Mouse (Mus musculus) small intestine, adult 2 months (tissue): ENCODE measurements around the gene Hdac1. TPM values are rescaled to one million over a fixed set of nuclear protein-coding genes. Genes with fewer than 3 reads are reported as not detected.
A peak's percentile ranks its signal among the peaks of the same experiment; 100 is the strongest.

Experiments
- H3K27ac ChIP-seq: fragments of 200-500 bp; 2 replicates; pipeline ENCODE4 v1.5.1; 2012; ENCODE audit warnings: low read depth, low read length, control low read depth, inconsistent platforms; ENCODE audit not compliant: insufficient read depth
- H3K27me3 ChIP-seq: fragments of 200-500 bp; 2 replicates; pipeline ENCODE4 v1.6.1; 2012; ENCODE audit warnings: mild to moderate bottlenecking, moderate library complexity, low read length, inconsistent platforms; ENCODE audit not compliant: control insufficient read depth, insufficient read depth
- H3K36me3 ChIP-seq: fragments of 200-500 bp; 2 replicates; pipeline ENCODE4 v1.6.1; 2012; ENCODE audit warnings: mild to moderate bottlenecking, low read length, control low read depth, inconsistent platforms; ENCODE audit not compliant: control insufficient read depth, insufficient read depth
- H3K4me1 ChIP-seq: fragments of 200-500 bp; 2 replicates; pipeline ENCODE4 v1.6.1; 2012; ENCODE audit warnings: low read length, inconsistent platforms, mixed read lengths; ENCODE audit not compliant: control insufficient read depth, insufficient read depth, insufficient read length
- H3K4me3 ChIP-seq: fragments of 200-500 bp; 2 replicates; pipeline ENCODE4 v1.5.1; 2012; ENCODE audit warnings: low read depth, mild to moderate bottlenecking, control low read depth, inconsistent platforms, low read length, moderate library complexity
- CTCF ChIP-seq: fragments of 200-500 bp; IDR thresholded peaks from 2 replicates; pipeline ENCODE4 v1.5.1; 2012; ENCODE audit warnings: low read depth, mild to moderate bottlenecking, control low read depth, inconsistent platforms, low read length, moderate library complexity, mixed read lengths; ENCODE audit not compliant: insufficient replicate concordance, insufficient read length; ENCODE audit errors: extremely low read depth
- POLR2A ChIP-seq: fragments of 200-500 bp; IDR thresholded peaks from 2 replicates; pipeline ENCODE4 v1.6.1; 2012; ENCODE audit warnings: low read depth, mild to moderate bottlenecking, control low read depth, inconsistent platforms, low read length, moderate library complexity
- WGBS: fragments of 180-500 bp; shearing (Covaris S2); methylation state at CpG from one replicate; pipeline ENCODE4 v1.1.7; 2018; 5-methylcytosine and 5-hydroxymethylcytosine counted together
- polyA plus RNA-seq: library from polyadenylated mRNA; depleted of rRNA; stranded (reverse); fragments of >200 nt; gene quantifications from 2 replicates; pipeline ENCODE4 v1.2.3, GENCODE M21; 2012

Gene Hdac1
- polyA plus RNA-seq, 1 experiment = 31.1 TPM

DNA sequence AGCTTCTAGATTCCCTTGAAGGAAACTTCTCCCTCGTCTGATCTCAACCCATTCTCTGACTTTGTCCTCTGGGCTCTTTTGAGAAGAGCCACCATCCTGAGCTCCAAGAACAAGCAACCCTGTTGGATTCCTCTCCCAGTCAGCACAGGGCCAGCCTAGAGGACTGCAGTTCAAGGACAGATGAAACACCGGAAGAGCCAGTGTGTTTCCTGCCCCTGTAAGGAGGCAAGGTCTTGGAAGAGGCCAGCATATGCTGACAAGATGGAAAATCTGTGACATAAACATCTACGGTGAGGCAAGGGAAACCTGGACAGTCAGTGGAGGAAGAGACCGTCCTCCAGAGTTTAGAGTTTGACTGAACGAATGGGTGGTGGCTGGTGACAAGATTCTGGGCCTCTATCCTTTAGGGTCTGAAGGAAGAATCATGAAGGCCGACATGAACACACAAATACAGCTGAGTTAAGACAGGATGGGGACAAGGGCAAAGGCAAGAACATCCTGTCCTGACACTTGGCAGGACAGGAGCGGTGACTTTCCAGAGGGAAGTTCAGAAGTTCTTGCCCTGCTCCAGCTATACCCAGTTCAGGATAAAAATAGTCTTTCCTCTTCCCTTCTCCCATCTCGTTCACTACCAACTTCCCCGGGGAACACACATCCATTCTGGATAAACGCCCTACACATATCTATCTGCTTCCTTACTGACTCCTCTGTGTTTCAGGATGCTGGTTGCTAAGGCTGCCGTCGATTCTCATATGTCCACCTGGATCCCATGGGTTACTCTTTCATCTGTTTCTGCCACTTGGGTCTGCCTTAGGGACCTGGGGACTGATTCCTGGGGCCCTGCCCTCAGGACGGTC, 30.0 kb upstream of the Hdac1 start:
- TF ChIP-seq CTCF (no peak), POLR2A (no peak)
- H3K4me3 ChIP-seq = peak overlapping the region; percentile 56
- peak overlapping the region; percentile 71; the same call in 1 of the 2 replicates for H3K27ac ChIP-seq
- 74% methylated on average over 13 of the region's 13 CpGs for WGBS
- no peaks in the 10 kb centered on the region for H3K36me3 ChIP-seq
- no peaks in the 10 kb centered on the region for H3K4me1 ChIP-seq
- no peaks in the 10 kb centered on the region for H3K27me3 ChIP-seq

DNA sequence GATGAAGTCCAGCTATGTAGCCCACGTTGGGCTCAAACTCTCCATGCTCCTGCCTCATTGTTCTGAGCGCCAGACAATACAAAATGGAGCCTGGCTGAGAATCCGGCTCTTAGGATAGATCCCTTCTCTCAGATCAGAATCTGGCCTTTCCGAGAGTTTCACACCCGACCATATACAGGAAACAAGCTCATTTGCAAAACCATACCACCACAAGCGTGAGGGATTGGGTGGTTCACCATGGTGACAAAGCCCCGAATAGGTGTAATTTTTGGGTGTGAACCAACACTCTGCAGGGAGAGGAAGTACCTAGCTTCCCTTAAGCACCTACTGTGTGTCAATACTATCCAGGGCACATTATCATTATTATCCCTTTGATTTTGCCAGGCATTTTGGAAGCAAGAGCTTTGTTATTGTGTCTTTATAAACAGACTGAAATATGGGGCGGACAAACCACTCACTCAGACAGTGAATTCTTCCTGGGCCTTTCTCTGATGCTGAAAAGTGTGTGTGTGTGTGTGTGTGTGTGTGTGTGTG, 29.1 kb upstream of the Hdac1 start:
- Histone ChIP-seq H3K36me3 (no peaks in the 10 kb centered on the region), H3K4me3 (no peak overlapping the region; the same call in 1 of the 2 replicates), H3K4me1 (no peaks in the 10 kb centered on the region), H3K27me3 (no peaks in the 10 kb centered on the region), H3K27ac (peak overlapping the region; percentile 28; the same call in 1 of the 2 replicates)
- TF ChIP-seq POLR2A (no peak), CTCF (no peak)
- 71% methylated on average over 8 of the region's 8 CpGs for WGBS

DNA sequence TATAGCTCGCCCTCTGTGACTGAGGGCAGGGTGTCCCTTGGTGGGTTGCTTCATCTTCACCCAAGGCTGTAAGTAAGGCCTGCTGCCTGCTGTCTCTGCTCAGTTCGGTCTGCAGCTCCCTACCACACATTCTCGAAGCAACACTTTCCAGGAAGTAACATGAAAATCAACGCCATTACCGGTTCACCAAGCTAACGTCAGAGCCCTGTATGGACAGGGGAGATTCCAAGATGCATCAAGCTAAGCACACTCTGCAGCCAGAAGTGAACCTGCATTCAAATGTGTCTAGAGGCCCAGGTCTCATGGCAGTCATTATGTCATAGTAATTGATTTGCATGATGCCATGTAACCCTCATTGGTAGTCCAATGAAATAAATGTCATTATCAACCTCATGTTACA, 27.5 kb upstream of the Hdac1 start:
- WGBS = 73% methylated on average over 6 of the region's 6 CpGs
- H3K4me1 ChIP-seq = no peaks in the 10 kb centered on the region
- H3K4me3 ChIP-seq = no peak overlapping the region
- no peaks in the 10 kb centered on the region for H3K27me3 ChIP-seq
- no peak overlapping the region for H3K27ac ChIP-seq
- no peaks in the 10 kb centered on the region for H3K36me3 ChIP-seq
- TF ChIP-seq CTCF (no peak), POLR2A (no peak)

DNA sequence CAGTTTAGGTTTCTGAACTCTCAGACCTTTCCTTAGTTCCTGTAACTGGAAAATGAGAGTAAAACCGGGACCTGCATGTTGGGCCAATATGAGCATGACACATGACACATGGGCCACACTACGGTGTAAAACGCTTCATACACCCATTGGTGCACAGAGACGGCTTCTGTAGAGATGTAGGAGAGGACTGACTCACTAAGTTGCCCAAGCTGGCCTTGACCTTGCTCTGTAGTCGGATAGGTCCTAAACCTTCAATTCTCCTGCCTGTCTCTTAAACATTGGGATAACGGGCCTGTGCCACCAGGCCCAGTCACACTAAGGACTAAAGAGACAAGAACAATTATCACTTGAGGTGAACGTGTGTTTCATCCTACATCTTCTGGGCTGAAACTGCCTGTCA, 25.9 kb upstream of the Hdac1 start:
- H3K4me1 ChIP-seq = peaks cover 6% of the 10 kb centered on the region; the same call in 1 of the 2 replicates
- H3K27ac ChIP-seq = no peak overlapping the region
- WGBS = 88% methylated on average over 7 of the region's 7 CpGs
- H3K27me3 ChIP-seq = no peaks in the 10 kb centered on the region
- no peaks in the 10 kb centered on the region for H3K36me3 ChIP-seq
- TF ChIP-seq CTCF = no peak
- TF ChIP-seq POLR2A = no peak
- H3K4me3 ChIP-seq = no peak overlapping the region

DNA sequence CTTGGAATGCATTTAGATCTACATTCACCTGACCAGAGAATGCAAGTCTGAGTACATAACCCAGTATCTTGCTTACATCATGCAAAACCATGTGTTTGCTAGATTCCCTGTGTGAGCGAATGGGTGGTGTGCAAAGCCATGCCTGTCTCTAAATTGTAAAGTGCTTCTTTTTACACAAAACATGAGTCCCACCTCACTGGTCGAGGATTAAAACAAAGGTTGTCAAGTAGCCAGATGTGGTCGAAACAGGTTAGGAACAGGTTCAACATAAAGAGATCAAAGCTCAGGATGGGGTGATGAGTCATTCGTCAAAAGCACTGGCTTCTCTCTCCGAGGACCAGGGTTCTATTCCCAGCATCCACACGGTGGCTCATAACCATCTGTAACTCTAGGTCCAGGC, 22.6 kb upstream of the Hdac1 start:
- Histone ChIP-seq H3K36me3 (no peaks in the 10 kb centered on the region), H3K4me1 (peaks cover 6% of the 10 kb centered on the region; the same call in 1 of the 2 replicates), H3K27me3 (no peaks in the 10 kb centered on the region), H3K27ac (no peak overlapping the region), H3K4me3 (no peak overlapping the region)
- no peak for TF ChIP-seq CTCF
- TF ChIP-seq POLR2A = no peak
- 64% methylated on average over 6 of the region's 6 CpGs for WGBS

DNA sequence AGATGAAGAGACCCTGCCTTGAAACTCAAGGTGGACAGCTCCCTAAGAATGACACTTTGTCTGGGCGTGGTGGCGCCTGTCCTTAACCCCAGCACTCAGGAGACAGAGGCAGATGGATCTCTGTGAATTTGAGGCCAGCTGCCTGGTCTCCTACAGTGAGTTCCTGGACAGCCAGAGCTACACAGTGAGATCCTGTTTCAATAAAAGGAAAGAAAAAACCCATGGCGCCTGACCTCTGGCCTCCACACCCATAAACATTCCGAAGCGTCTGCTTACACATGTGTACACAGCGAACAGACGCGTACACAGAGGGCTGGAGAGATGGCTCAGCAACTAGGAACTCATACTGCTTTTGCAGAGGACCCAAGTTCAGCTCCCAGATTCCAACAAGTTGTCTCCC, 21.2 kb upstream of the Hdac1 start:
- Histone ChIP-seq H3K27me3 (no peaks in the 10 kb centered on the region), H3K36me3 (no peaks in the 10 kb centered on the region), H3K4me1 (peaks cover 6% of the 10 kb centered on the region; the same call in 1 of the 2 replicates), H3K4me3 (no peak overlapping the region), H3K27ac (no peak overlapping the region)
- TF ChIP-seq CTCF (no peak), POLR2A (no peak)
- WGBS = 28% methylated on average over 8 of the region's 8 CpGs

DNA sequence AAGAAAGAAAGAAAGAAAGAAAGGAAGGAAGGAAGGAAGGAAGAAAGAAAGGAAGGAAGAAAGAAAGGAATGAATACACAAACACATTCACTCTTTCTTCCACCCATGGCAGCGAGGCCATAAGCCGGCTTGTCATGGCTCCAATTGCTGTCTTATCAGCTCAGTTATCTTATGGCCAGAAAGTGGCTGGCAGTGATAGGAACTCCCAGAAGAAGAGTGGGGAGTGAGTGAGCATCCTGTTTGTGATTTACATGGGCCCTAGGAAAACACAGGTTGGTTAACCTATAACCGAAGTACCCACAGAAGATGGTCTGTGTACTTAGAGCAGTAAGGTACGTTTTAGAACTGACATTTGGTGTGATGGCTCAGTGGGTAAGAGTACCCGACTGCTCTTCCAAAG, 18.7 kb upstream of the Hdac1 start:
- 54% methylated on average over 5 of the region's 5 CpGs for WGBS
- no peak for TF ChIP-seq POLR2A
- TF ChIP-seq CTCF = no peak
- H3K27ac ChIP-seq = no peak overlapping the region
- no peaks in the 10 kb centered on the region for H3K36me3 ChIP-seq
- peaks cover 11% of the 10 kb centered on the region; the same call in 1 of the 2 replicates for H3K4me1 ChIP-seq
- H3K27me3 ChIP-seq = no peaks in the 10 kb centered on the region
- no peak overlapping the region for H3K4me3 ChIP-seq
